Mouse (Mus musculus) limb, embryonic 11.5 days (tissue): ENCODE results near the gene Bod1l. TPM values are rescaled to one million over a fixed set of nuclear protein-coding genes. Genes with fewer than 3 reads are reported as not detected.

Experiments used
- ATAC-seq: fragments of 200-750 bp; cut with Nextera tagmentation; 2 replicates; pipeline ENCODE4 v1.8.0; 2017; ENCODE audit warnings: low read depth; ENCODE audit not compliant: insufficient number of reproducible peaks, low FRiP score, low TSS enrichment
- DNase-seq: peaks from one replicate; pipeline ENCODE4 v3.0.0-alpha.2; 2015; ENCODE audit warnings: low spot score
- H3K27ac ChIP-seq: fragments of 300-500 bp; sonication (generic); replicated peaks from 2 replicates; pipeline ENCODE4 v1.5.1; 2014; ENCODE audit warnings: low read depth, mild to moderate bottlenecking, low read length
- H3K27me3 ChIP-seq: fragments of 300-500 bp; sonication (generic); 2 replicates; pipeline ENCODE4 v1.6.1; 2014; ENCODE audit warnings: mild to moderate bottlenecking, low read length, mixed read lengths; ENCODE audit not compliant: control insufficient read depth, insufficient read depth
- H3K36me3 ChIP-seq: fragments of 300-500 bp; sonication (generic); 2 replicates; pipeline ENCODE4 v1.6.1; 2014; ENCODE audit warnings: mild to moderate bottlenecking, low read length, moderate library complexity, mixed read lengths; ENCODE audit not compliant: control insufficient read depth, insufficient read depth
- H3K4me1 ChIP-seq: fragments of 300-500 bp; sonication (generic); 2 replicates; pipeline ENCODE4 v1.6.1; 2014; ENCODE audit warnings: low read length, mixed read lengths; ENCODE audit not compliant: control insufficient read depth, insufficient read depth
- H3K4me2 ChIP-seq: fragments of 300-500 bp; sonication (generic); 2 replicates; pipeline ENCODE4 v1.6.1; 2014; ENCODE audit warnings: low read depth, mild to moderate bottlenecking, moderate library complexity; ENCODE audit not compliant: severe bottlenecking
- H3K4me3 ChIP-seq: fragments of 300-500 bp; sonication (generic); 2 replicates; pipeline ENCODE4 v1.5.1; 2014; ENCODE audit warnings: low read depth, low read length
- H3K9ac ChIP-seq: fragments of 300-500 bp; sonication (generic); 2 replicates; pipeline ENCODE4 v1.6.1; 2014; ENCODE audit warnings: mild to moderate bottlenecking, low read length
- H3K9me3 ChIP-seq: fragments of 300-500 bp; sonication (generic); 2 replicates; pipeline ENCODE4 v1.6.1; 2016; ENCODE audit warnings: low read length; ENCODE audit not compliant: control insufficient read depth
- WGBS: fragments of 180-500 bp; shearing (Covaris S2); extraction: QIAGEN DNeasy Blood & Tissue Kit; methylation state at CpG from one replicate; pipeline ENCODE4 v1.1.7; 2014; 5-methylcytosine and 5-hydroxymethylcytosine counted together
- polyA plus RNA-seq: library from polyadenylated mRNA; unstranded; fragments of >200 nt; fragmentation: Nextera tagmentation; extraction: Ambion mirVana; gene quantifications from 2 replicates; pipeline ENCODE4 v1.2.1, GENCODE M21; 2014

Bod1l gene
- polyA plus RNA-seq, 1 experiment from 2014 or later = 24.2 TPM

DNA sequence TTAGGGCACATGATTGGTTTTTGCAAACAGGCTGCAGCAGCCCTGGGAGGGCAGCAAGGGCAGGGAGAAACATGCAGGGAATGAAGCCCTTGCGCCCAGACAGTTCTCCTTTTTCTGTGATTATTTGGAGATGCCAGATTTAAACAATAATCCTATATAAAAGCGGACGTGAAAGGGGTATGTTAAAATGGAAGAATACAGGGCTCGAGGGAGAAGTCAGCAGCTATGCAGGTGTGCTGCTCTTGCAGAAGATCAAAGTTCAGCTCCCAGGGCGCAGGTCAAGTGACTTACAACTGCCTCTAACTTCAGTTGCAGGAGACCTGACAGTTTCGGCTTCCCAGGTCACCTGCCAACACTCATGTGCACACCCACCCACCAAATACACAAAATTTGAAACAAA is 31.6 kb downstream of the Bod1l start:
- Histone ChIP-seq H3K4me2 (no peak overlapping the region), H3K4me3 (no peak overlapping the region), H3K27me3 (no peaks in the 10 kb centered on the region), H3K9ac (no peak overlapping the region), H3K9me3 (no peaks in the 10 kb centered on the region), H3K4me1 (no peaks in the 10 kb centered on the region), H3K36me3 (peaks cover 4% of the 10 kb centered on the region), H3K27ac (no peak overlapping the region)
- 82% methylated on average over 6 of the region's 6 CpGs for WGBS
- DNase-seq (no peak), ATAC-seq (no peak)

DNA sequence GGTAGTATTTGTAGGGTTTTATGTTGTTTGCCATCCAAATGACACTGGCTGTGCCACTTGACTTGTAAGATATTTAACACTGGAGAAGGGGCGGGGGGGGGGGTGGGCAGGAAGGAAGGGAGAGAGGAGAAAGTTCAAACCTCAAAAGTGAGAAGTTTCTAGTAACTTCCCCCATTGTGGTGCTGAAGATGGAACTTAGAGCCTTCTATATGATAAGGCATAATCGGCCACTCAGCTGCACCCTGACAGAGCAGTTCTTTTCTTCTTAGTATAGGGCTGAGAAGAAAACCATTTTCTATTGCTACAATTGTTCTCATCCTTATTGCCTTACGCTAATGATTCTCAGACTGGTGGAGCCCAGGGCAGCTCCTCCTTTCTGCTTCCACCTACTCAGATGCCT is 32.8 kb downstream of the Bod1l start:
- no peaks in the 10 kb centered on the region for H3K4me1 ChIP-seq
- H3K27me3 ChIP-seq = no peaks in the 10 kb centered on the region
- H3K9ac ChIP-seq = no peak overlapping the region
- H3K9me3 ChIP-seq = no peaks in the 10 kb centered on the region
- no peak overlapping the region for H3K4me2 ChIP-seq
- no peak overlapping the region for H3K4me3 ChIP-seq
- no peak overlapping the region for H3K27ac ChIP-seq
- 92% methylated on average over 3 of the region's 3 CpGs for WGBS
- H3K36me3 ChIP-seq = peaks cover 3% of the 10 kb centered on the region
- no peak for DNase-seq
- ATAC-seq = no peak

DNA sequence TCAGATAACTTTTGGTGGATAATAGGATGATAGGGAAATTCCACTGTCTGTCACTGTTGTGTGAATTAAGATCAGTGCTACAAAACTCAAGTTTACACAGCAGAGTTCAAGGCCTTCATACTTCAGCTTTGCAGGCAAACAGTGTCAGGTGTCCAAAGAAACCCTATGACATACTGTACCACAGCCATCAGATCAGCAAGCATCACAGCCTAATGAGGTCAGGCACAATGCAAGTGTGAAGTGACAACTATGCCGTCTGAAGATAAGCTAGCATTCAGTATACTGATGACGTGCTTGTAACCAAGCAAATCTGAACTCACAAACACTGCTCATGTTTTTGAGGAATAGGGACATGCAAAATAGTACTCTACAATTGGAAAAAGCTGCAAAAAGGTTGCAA is 36.7 kb downstream of the Bod1l start:
- Histone ChIP-seq H3K27ac (no peak overlapping the region), H3K4me1 (no peaks in the 10 kb centered on the region), H3K36me3 (peaks cover 2% of the 10 kb centered on the region; the same call in 1 of the 2 replicates), H3K4me3 (no peak overlapping the region), H3K27me3 (no peaks in the 10 kb centered on the region), H3K4me2 (no peak overlapping the region), H3K9me3 (no peaks in the 10 kb centered on the region), H3K9ac (no peak overlapping the region)
- ATAC-seq (no peak), DNase-seq (no peak)
- 79% methylated on average over 2 of the region's 2 CpGs for WGBS

DNA sequence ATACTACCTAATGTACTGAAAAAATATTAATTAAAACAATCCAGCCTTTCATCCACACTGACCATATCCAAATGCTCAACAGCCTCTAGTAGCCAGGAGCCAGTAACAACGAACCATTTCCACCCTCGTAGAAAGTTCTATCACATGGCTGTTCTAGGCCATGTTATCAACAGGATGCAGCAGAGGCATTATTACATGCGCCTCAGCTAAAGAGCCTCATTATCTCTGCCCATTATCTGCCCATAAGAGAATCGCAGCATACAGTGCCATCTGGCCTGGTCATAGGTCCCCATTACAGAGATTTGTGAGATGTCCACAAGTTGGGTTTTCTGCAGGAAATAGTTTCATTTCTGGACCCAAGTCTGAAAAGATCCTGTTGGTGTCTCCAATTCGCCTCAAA is 37.9 kb downstream of the Bod1l start:
- no peak overlapping the region for H3K9ac ChIP-seq
- DNase-seq = no peak
- no peak overlapping the region for H3K4me2 ChIP-seq
- no peak for ATAC-seq
- H3K27me3 ChIP-seq = no peaks in the 10 kb centered on the region
- no peaks in the 10 kb centered on the region for H3K4me1 ChIP-seq
- 89% methylated on average over 5 of the region's 5 CpGs for WGBS
- H3K9me3 ChIP-seq = no peaks in the 10 kb centered on the region
- H3K36me3 ChIP-seq = peaks cover 4% of the 10 kb centered on the region; the same call in 1 of the 2 replicates
- no peak overlapping the region for H3K4me3 ChIP-seq
- H3K27ac ChIP-seq = no peak overlapping the region

DNA sequence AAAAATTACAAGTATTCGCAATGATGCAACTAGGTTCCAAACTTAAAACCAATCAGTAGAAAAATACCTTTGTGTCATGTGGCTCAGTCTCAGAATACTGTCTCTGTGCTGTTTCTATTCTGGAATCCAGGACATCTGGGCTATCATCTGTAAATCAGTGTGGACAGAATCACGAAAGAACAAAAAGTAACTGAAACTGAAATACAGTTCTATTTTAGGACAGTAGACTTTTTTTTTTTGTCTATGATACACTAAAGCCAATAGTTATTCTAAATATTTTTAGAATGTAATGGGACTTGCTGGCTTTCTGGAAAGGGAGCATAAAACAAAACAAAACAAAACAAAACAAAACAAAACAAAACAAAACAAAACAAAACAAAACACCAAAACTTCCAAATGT is 39.0 kb downstream of the Bod1l start:
- Histone ChIP-seq H3K27me3 (no peaks in the 10 kb centered on the region), H3K4me2 (no peak overlapping the region), H3K4me3 (no peak overlapping the region), H3K36me3 (peaks cover 4% of the 10 kb centered on the region; the same call in 1 of the 2 replicates), H3K27ac (no peak overlapping the region), H3K9ac (no peak overlapping the region), H3K4me1 (no peaks in the 10 kb centered on the region), H3K9me3 (no peaks in the 10 kb centered on the region)
- 97% methylated on average over 2 of the region's 2 CpGs for WGBS
- DNase-seq (no peak), ATAC-seq (no peak)

DNA sequence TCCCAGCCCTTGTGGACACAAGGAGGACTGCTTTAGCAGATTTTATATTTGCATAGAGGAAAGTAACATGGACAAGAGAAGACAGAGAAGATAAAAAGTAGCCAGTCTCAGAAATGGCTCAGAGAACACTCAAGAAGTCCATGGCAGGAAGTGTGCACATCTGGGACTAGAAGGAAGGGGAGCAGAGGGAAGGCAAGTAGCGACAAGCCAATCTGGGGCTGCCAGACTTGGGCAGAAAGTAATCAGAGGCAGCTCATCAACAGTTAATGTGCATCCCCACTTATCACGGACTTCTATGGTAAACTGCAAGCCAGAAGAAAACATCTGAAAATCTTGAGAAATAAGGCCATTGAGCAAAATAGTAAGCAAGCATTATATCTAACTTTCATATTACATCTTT is 39.5 kb downstream of the Bod1l start:
- no peak for ATAC-seq
- Histone ChIP-seq H3K4me1 (no peaks in the 10 kb centered on the region), H3K27ac (no peak overlapping the region), H3K4me3 (no peak overlapping the region), H3K9ac (no peak overlapping the region), H3K27me3 (no peaks in the 10 kb centered on the region), H3K9me3 (no peaks in the 10 kb centered on the region), H3K4me2 (no peak overlapping the region), H3K36me3 (peaks cover 4% of the 10 kb centered on the region; the same call in 1 of the 2 replicates)
- 81% methylated on average over 2 of the region's 2 CpGs for WGBS
- no peak for DNase-seq

DNA sequence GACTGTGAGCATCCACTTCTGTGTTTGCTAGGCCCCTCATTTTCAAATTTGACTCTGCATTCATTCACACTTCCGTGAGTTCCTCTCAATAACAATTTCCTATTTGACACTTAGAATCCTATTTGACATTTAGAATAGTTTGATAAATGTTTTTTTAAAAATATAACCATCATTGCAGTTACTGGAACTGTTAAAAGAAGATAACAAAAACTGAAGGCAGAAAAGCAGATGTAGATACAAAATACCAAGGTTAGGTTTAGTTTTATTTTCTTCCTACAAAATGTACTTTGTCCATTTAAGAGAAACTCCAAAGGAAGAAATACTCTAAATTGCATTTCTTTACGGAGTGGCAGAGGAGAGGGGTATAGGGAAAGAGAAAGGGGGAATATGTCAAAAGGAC is 42.5 kb downstream of the Bod1l start:
- Histone ChIP-seq H3K4me2 (no peak overlapping the region), H3K4me1 (no peaks in the 10 kb centered on the region), H3K9me3 (no peaks in the 10 kb centered on the region), H3K27ac (no peak overlapping the region), H3K4me3 (no peak overlapping the region), H3K9ac (no peak overlapping the region), H3K36me3 (peaks cover 4% of the 10 kb centered on the region; the same call in 1 of the 2 replicates), H3K27me3 (no peaks in the 10 kb centered on the region)
- no peak for ATAC-seq
- no peak for DNase-seq
- WGBS = over 99% methylated on average over 2 of the region's 2 CpGs

DNA sequence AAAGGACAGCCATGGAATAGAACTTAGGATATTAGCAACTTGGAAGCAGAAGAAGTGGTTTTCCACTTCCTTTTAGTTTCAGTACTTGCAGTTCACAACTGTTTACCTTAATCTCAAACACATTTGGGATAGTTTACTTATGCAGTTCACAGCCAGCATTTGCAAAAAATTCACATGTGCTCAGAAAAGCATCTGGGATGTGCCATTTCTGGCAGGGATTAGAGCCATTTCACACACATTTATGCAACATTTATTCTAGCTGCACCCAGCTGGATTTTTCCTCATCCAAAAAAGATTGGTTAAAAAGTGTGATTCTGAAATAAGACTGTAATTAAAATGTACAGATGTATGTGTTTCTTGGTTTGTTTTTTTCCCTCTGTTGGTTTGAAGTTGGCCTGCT is 49.7 kb downstream of the Bod1l start:
- DNase-seq = no peak
- no peaks in the 10 kb centered on the region for H3K27me3 ChIP-seq
- no peaks in the 10 kb centered on the region for H3K9me3 ChIP-seq
- no peaks in the 10 kb centered on the region for H3K4me1 ChIP-seq
- H3K4me3 ChIP-seq = no peak overlapping the region
- H3K27ac ChIP-seq = no peak overlapping the region
- no peak overlapping the region for H3K9ac ChIP-seq
- no peak overlapping the region for H3K4me2 ChIP-seq
- H3K36me3 ChIP-seq = peaks cover 7% of the 10 kb centered on the region; the same call in 1 of the 2 replicates
- no peak for ATAC-seq

DNA sequence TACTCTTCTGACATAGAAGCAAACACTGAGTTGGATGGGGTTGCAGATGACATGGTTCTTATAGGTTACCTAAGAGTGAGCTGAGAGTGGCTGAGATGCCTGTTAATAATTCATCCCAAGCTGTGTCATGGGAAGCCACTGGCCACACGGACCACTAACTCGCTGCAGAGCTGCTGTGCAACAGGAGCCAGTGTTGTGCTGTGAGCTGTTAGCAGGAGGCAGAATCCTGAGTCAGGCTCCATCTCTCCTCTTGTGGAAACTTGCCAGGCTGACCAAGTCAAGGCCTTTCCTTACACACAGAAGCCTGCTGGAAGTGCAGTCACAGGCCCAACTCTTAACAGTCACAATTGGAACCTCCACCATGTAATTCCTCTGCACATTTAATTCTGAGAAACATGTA is 53.6 kb downstream of the Bod1l start:
- WGBS = 90% methylated on average over 2 of the region's 2 CpGs
- DNase-seq = no peak
- ATAC-seq = no peak
- no peak overlapping the region for H3K9ac ChIP-seq
- H3K4me1 ChIP-seq = no peaks in the 10 kb centered on the region
- H3K4me2 ChIP-seq = no peak overlapping the region
- H3K27ac ChIP-seq = no peak overlapping the region
- no peak overlapping the region for H3K4me3 ChIP-seq
- H3K27me3 ChIP-seq = no peaks in the 10 kb centered on the region
- H3K36me3 ChIP-seq = peaks cover 16% of the 10 kb centered on the region
- no peaks in the 10 kb centered on the region for H3K9me3 ChIP-seq
